Mouse (Mus musculus): ENCODE measurements around the gene Vat1. TPM values are rescaled to one million over a fixed set of nuclear protein-coding genes. Genes with fewer than 3 reads are reported as not detected.

Vat1 gene
- 12.6 and 14.2 TPM in 2 replicates for polyA plus RNA-seq (2012; rRNA removed)

DNA sequence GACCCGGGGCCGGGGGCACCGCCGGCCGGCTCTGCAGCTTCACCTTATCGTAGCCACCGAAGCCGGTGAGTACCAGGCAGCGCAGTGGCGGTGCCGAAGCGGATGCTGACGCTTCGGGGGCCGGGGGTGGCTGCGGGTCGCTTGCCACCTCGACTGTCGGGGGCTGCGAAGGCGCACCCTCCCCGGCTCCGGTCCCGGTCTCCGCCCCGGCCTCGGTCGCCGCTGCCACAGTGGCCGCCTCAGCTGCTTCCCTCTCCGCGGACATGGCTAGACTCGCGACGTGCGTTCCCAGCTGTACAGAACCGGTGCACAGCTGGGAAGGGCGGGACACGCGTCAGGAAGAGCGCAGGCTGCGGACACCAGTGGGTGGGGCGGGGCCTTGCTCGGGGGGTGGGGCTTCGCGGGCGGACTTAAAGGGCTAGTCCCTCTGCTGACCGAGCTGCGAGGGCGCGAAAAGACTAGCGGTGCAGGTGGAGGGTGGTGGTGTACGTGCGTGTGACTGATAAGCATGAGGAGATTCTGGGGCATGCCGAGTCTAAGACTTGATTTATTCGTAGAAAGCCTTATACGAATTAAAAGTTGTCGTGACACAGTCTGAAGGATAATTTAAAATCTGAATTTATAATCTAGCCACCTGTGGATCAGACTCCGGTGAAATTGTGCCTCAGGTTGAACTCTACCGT, at the start of gene Vat1:
Gene Vat1, minus strand, starts transcription at position 362 of the 683 bp plus-strand sequence.

DNA sequence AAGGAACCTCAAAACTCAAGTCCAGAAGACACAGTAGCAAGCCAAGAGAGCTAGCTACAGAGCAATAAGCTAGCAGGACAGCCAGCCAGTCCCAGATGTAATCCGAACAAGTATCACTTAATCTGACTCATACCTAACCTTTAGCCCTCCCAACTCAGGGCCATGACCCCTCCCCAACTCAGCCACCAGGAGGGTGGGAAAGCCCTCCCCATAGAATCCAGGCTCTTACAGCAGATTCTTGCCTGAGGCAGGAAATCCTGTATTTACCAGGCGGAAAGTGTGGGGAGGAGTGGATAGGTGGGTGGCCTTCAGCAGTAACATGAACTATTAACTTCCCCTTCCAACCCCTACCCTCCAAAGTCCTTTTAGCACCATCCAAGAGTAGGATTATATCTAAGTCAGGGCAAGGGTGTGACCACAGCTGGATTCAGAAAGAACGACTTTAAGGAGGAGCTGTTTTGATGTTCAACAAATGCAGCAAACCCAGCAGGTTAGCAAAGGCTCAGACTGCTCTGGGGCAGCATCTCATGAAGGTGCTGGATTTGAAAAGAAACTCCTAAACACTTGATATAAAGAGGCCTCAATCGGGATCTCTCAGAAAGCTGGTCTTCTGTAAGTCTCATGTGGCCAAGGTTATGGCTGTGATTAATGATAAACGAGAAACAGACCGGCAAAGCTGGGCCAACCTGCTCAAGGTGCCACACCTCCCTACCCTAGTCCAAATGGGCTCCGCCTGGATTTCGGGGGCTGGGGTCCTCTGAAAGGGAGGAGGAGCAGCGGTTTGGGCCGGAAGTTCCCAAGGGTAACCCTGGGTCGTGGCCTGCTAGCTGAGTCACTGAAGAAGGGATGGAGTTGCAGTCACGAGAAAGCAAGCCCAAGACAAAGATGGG, 1.6 kb downstream of the Vat1 start, which contains the start of gene Rnd2:
Gene Rnd2, plus strand, starts transcription at position 789 of the 890 bp plus-strand sequence.

DNA sequence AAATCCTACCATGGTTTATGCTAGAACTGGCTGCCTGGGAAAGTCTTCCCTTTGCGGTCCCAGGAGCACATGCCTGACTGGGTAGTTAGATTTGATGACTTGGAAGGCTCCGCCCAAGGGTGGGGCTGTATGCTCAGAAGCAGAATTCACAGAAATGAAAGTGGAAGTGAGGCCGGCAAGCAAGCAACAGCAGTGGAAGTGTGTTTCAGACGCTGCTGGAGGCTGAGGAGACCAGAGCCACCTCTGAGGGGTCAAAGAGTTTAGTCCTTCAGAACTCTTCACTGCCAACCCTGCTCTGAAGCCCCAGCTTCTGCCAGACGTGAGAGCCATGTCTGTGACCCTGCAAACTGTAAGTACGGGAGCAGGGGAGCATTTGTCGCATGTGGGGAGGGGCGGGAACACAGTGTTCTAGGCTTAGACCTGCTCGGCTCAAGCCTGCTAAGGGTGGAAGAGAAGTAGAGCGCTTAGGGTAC, 17.7 kb downstream of the Vat1 start, which contains the start of gene Ifi35:
Gene Ifi35, plus strand, starts transcription at position 134 of the 473 bp plus-strand sequence.

DNA sequence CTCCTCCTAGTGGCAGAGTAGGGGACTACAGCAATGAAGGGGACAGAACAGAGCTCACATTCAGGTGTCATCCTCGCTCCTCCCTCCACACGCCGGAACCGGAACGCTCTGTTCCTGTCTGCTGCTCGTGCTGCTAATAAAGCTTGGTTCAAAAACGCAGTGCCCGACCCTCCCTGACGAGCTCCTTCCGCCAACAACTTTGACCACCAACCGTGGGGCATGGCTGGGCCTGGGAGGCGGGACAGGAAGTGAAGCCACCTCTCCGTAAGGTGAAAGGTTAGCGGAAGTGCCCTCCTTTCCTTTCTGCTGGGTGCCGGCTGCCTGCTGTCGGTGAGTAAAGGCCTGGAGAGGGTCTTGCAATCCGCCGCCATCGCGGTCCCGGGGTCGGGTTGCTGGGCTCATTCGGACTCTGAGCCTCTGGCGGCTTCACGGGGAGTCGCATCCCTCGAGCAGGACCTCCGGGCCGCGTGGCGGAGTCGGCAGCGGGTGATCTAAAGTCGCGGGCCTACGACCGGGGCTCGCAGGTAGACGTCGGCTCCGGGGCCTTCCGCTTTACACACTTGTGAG, 23.8 kb downstream of the Vat1 start, which contains the start of gene Rpl27:
Gene Rpl27, plus strand, starts transcription at position 172 of the 567 bp plus-strand sequence.

DNA sequence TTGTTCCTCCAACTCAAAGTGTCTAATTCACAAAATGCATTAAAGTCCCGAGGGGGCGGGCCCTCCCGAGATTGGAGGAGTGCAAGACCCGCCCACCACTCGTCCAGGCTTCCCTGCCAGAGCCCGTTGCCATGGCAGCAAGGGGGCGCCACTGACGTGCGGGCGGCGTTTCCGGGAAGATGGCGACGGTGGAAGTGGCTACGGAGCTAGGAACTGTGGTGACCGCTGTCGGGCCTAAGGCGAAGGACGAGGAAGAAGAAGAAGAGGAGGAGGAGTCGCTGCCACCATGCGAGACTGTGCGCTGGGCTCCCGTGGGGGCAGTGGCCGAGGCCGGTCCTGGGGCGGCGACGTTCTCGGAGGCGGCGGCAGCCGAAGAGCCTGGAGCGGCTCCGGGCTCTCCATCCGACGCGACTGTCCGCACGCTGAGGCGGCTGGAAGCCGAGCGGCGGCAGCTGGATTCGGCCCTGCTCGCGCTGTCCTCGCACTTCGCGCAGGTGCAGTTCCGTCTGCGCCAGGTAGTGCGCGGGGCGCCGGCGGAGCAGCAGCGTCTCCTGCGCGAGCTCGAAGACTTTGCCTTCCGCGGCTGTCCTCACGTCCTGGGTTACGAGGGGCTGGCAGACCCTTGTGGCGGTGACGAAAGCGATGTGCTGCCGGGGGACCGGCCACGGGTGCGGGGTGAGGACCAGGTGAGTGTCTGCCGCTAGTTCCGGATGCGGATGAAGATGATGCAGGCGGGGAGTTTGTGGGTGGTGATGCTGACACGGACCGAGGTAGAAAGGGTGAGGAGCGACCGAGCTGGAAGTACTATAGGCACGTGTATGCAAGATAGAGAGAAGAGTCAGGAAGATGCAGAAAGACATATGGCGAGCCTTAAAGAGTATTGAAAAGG, 40.9 kb downstream of the Vat1 start, which contains the start of the genes Rundc1 and Ptges3l:
Gene Rundc1, plus strand, starts transcription at position 161 of the 889 bp plus-strand sequence.
Gene Ptges3l, minus strand, starts transcription at position 409 of the 889 bp plus-strand sequence.

DNA sequence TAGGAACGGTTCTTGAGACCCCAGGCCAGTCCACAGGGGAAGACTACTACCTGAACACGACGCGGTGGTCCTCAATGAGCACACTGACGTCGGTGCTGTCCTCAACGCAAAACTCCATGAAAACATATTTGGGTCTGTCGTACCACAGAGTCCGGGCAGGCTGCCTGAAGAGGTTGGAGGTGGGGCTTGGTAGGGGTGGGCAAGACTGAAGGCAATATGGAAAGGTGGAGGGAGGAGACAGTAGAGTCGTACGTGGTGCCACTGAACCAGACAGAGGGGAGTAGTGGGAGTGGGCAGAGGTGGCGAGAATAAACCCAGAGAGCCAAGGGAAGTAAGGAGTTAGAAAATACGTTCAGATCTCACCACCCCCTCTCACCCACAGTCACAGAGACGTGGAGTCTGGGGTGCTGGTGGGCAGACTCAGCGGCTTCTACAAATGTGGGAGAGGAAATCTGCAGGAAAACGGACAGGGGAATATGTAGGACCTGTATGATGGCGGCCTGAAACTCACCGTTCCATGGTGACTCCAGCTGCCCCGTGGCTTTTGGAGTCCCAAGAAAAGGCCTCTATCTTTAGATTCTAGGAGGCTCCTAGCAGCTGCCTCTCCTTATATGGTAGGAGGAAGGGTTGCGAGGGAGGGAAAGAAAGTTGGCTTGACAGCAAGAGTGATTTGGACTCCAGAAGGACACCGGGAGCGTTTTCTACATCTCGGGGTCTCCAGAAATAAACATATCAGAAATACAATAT, 41.8 kb downstream of the Vat1 start, which contains the start of gene Gm27029:
Gene Gm27029, minus strand, starts transcription at position 692 of the 747 bp plus-strand sequence.

DNA sequence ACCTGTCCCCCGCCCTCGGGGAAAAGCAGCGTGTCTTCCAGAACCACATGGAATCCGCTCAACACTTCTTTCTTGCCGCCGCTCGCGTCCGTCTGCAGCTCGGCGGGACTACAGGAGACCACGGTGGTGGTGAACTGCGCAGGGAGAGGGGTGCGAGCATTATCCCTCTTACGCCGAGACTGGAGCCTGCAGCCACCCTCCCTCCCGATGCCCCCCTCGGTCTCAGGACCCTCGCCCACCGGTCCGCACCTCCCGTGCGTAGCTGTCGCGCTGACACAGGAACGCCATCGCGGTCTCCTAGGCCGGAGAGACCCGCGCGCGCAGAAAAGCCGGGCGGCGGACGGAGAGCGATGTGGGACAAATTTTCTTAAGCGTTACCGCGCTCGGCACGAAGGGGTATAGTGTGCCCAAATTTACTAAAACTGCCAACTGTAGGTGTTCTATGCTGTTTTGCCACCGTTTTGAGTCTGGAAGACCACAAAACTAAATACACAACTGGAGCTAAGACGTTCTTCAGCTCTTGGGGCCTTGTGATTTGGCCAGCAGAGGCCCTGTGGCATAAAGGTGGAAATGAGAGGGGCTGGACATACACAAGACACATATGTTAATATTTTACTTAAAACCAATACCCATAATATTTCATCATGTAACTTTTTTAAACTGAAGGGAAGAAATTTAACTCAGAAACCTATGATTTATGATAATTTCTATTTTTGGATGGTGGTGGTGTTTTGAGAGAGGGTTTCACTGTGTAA, 48.8 kb downstream of the Vat1 start, which contains the start of gene Aarsd1:
Gene Aarsd1, minus strand, starts transcription at position 515 of the 755 bp plus-strand sequence.

Other genes with a start within 250 kb of the Vat1 start
- 9.2 and 11.0 TPM in 2 replicates for gene Ezh1, start 239.8 kb downstream of the Vat1 start, polyA plus RNA-seq (2012; rRNA removed)
- 26.7 and 28.2 TPM in 2 replicates for gene Ramp2, start 220.2 kb downstream of the Vat1 start, polyA plus RNA-seq (2012; rRNA removed)
- 33.1 and 34.1 TPM in 2 replicates for gene Vps25, start 212.5 kb downstream of the Vat1 start, polyA plus RNA-seq (2012; rRNA removed)
- 1.9 and 2.9 TPM in 2 replicates for gene Wnk4, start 205.7 kb downstream of the Vat1 start, polyA plus RNA-seq (2012; rRNA removed)
- 0.25 and 0.51 TPM in 2 replicates for gene Cntd1, start 187.2 kb downstream of the Vat1 start, polyA plus RNA-seq (2012; rRNA removed)
- 47.0 and 49.6 TPM in 2 replicates for gene Coa3, start 187.1 kb downstream of the Vat1 start, polyA plus RNA-seq (2012; rRNA removed)
- 49.6 and 53.3 TPM in 2 replicates for gene Becn1, start 163.9 kb downstream of the Vat1 start, polyA plus RNA-seq (2012; rRNA removed)
- gene Psme3, start 150.0 kb downstream of the Vat1 start, polyA plus RNA-seq (2012; rRNA removed) = 75.2 and 83.4 TPM in 2 replicates
- 3.0 and 3.2 TPM in 2 replicates for gene Aoc2, start 141.2 kb downstream of the Vat1 start, polyA plus RNA-seq (2012; rRNA removed)
- 0.20 and 0.29 TPM in 2 replicates for gene Aoc3, start 135.6 kb downstream of the Vat1 start, polyA plus RNA-seq (2012; rRNA removed)
- gene G6pc, start 98.7 kb downstream of the Vat1 start, polyA plus RNA-seq (2012; rRNA removed) = 41.2 and 49.0 TPM in 2 replicates
- gene Aarsd1, start 48.6 kb downstream of the Vat1 start, polyA plus RNA-seq (2012; rRNA removed) = 13.5 and 14.0 TPM in 2 replicates
- gene Gm27029, start 41.4 kb downstream of the Vat1 start, polyA plus RNA-seq (2012; rRNA removed) = 0.64 and 0.79 TPM in 2 replicates
- 4.3 and 4.5 TPM in 2 replicates for gene Rundc1, start 41.1 kb downstream of the Vat1 start, polyA plus RNA-seq (2012; rRNA removed)
- gene Ptges3l, start 40.9 kb downstream of the Vat1 start, polyA plus RNA-seq (2012; rRNA removed) = 0.80 and 0.88 TPM in 2 replicates
- 679 and 947 TPM in 2 replicates for gene Rpl27, start 23.9 kb downstream of the Vat1 start, polyA plus RNA-seq (2012; rRNA removed)
- gene Ifi35, start 17.8 kb downstream of the Vat1 start, polyA plus RNA-seq (2012; rRNA removed) = 47.2 and 49.9 TPM in 2 replicates
- 3.3 and 4.1 TPM in 2 replicates for gene Rnd2, start 1.2 kb downstream of the Vat1 start, polyA plus RNA-seq (2012; rRNA removed)
- 4.0 and 4.2 TPM in 2 replicates for gene Brca1, start 85.7 kb upstream of the Vat1 start, polyA plus RNA-seq (2012; rRNA removed)
- 41.3 and 42.4 TPM in 2 replicates for gene Nbr1, start 85.9 kb upstream of the Vat1 start, polyA plus RNA-seq (2012; rRNA removed)
- 13.3 and 15.8 TPM in 2 replicates for gene Tmem106a, start 116.0 kb upstream of the Vat1 start, polyA plus RNA-seq (2012; rRNA removed)
- not detected in 2 replicates for gene Gm11634, start 133.0 kb upstream of the Vat1 start, polyA plus RNA-seq (2012; rRNA removed)
- gene Rdm1, start 161.0 kb upstream of the Vat1 start, polyA plus RNA-seq (2012; rRNA removed) = 5.9 and 7.0 TPM in 2 replicates
- gene Arl4d, start 199.3 kb upstream of the Vat1 start, polyA plus RNA-seq (2012; rRNA removed) = 4.7 and 5.2 TPM in 2 replicates

Measured in liver, embryonic 18 days (tissue).